Mouse (Mus musculus) adrenal gland, postnatal 10 days (tissue): ENCODE data around the gene Gm21887. TPM values are rescaled to one million over a fixed set of nuclear protein-coding genes. Genes with fewer than 3 reads are reported as not detected.
"Not testable (repeated sequence)": the region's sequence is repeated elsewhere in the genome, so short reads cannot be mapped to it uniquely, and the experiment has no call there.

Experiments
- DNase-seq: peaks from one replicate; pipeline ENCODE4 v3.0.0; 2021; ENCODE audit warnings: mixed read lengths
- total RNA-seq, 2 experiments: library from RNA; stranded (reverse); gene quantifications; 2 replicates each; pipeline ENCODE4 v1.2.3; 2021

Gm21887 gene
- total RNA-seq, 2 experiments from 2014 or later = 102 to 237 TPM

- DNase-seq = not testable (repeated sequence)
These were observed 4.0 kb downstream of the Gm21887 start for GRCm38 (mm10) chrX:170013421-170013820.

GRCm38 (mm10) chrX:170014038-170014437 lies 4.6 kb downstream of the Gm21887 start:
- not testable (repeated sequence) for DNase-seq

- DNase-seq = not testable (repeated sequence)
These were observed 6.4 kb downstream of the Gm21887 start for GRCm38 (mm10) chrX:170015883-170016282.

GRCm38 (mm10) chrX:170017333-170018245 lies 8.1 kb downstream of the Gm21887 start:
- DNase-seq = peak; percentile 79

GRCm38 (mm10) chrX:170018571-170019218 lies 9.2 kb downstream of the Gm21887 start:
- DNase-seq = peak; percentile 65

GRCm38 (mm10) chrX:170019219-170019953 lies 9.9 kb downstream of the Gm21887 start:
- DNase-seq = not testable (repeated sequence)

GRCm38 (mm10) chrX:170019954-170020689 lies 10.7 kb downstream of the Gm21887 start:
- peak; percentile 93 for DNase-seq

GRCm38 (mm10) chrX:170020690-170021050 lies 11.2 kb downstream of the Gm21887 start:
- DNase-seq = peak; percentile 86

GRCm38 (mm10) chrX:170021205-170021604 lies 11.7 kb downstream of the Gm21887 start:
- peak; percentile 41 for DNase-seq

GRCm38 (mm10) chrX:170021750-170022461 lies 12.4 kb downstream of the Gm21887 start:
- DNase-seq = peak; percentile 77

Other genes starting within 250 kb of the Gm21887 start
- gene 4933400A11Rik, start 230.0 kb upstream of the Gm21887 start, total RNA-seq = not detected